Mouse (Mus musculus): ENCODE results near the gene Igf2r. TPM values are rescaled to one million over a fixed set of nuclear protein-coding genes. Genes with fewer than 3 reads are reported as not detected.
A peak's percentile ranks its signal among the peaks of the same experiment; 100 is the strongest.
"Not testable (repeated sequence)": the region's sequence is repeated elsewhere in the genome, so short reads cannot be mapped to it uniquely, and the experiment has no call there.

Igf2r gene
- polyA plus RNA-seq, 2 experiments, result 62.4 to 97.3 TPM

DNA sequence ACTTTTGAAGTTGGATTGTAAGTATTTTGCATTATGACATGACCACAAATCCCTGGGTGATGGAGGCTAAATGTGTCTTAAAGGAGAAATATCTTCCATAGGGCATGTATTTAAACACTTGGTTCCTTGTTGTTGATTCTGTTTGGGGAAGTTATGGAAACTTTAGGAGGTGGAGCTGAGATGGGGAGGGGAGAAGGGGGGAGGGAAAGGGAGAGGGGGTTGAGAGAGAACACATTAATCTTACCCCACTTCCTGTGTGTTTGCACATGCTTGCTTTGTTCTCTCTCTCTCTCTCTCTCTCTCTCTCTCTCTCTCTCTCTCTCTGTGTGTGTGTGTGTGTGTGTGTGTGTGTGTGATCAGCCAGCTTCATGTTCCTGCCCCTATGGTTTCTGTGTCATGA, 92.3 kb downstream of the Igf2r start:
- H3K36me3 ChIP-seq (ENCODE audit: control insufficient read depth, insufficient read depth, low read length), result peaks cover 20% of the 10 kb centered on the region
- no peak for TF ChIP-seq POLR2A (IDR thresholded peaks at IDR 0.05; ENCODE audit: borderline replicate concordance, extremely low read depth, insufficient read depth, insufficient read length)
- H3K9me3 ChIP-seq (ENCODE audit: control insufficient read depth, low read length), result no peaks in the 10 kb centered on the region
- no peak overlapping the region for H3K9ac ChIP-seq (ENCODE audit: low read depth, low read length, severe bottlenecking)
- no peaks in the 10 kb centered on the region for H3K27me3 ChIP-seq (ENCODE audit: control insufficient read depth, insufficient read depth, low read length)
- no peak overlapping the region for H3K4me3 ChIP-seq (replicated peaks; ENCODE audit: low read length)
- peaks cover under 1% of the 10 kb centered on the region; the same call in 1 of the 2 replicates for H3K4me1 ChIP-seq (ENCODE audit: control insufficient read depth, insufficient read depth, low read length)
- no peak overlapping the region for H3K4me2 ChIP-seq (replicated peaks; ENCODE audit: low read depth, low read length, severe bottlenecking)
- no peak for DNase-seq (ENCODE audit: low spot score)
- ATAC-seq (ENCODE audit: low FRiP score, low read depth), result no peak
- no peak overlapping the region for H3K27ac ChIP-seq (replicated peaks; ENCODE audit: low read depth, low read length)

DNA sequence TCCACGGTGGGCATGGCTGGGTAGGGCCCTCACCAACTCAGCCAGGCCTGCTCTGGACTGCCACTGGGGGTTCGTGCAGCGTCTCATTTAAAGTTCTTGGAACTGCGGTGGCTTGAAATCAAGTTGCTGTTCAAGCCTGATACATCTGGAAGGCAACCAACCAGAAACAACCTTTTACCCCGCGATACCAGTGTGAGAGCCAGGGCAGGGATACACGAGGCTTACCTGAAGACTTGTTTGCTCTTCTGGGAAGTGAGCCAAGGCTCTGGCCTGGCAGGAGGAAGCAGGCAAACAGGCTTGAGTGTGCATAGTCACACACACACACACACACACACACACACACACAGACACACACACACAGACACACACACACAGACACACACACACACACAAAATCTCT, 93.8 kb downstream of the Igf2r start, which contains the start of gene Slc22a1:
TSS of gene Slc22a1 (minus strand) at position 184 of the 400 bp plus-strand sequence.
- no peak within 1 kb of the TSS for H3K9ac ChIP-seq (ENCODE audit: low read depth, low read length, severe bottlenecking)
- H3K27ac ChIP-seq (replicated peaks; ENCODE audit: low read depth, low read length), result no peak within 1 kb of the TSS
- H3K4me2 ChIP-seq (replicated peaks; ENCODE audit: low read depth, low read length, severe bottlenecking), result no peak within 1 kb of the TSS
- no peak within 1 kb of the TSS for H3K4me3 ChIP-seq (replicated peaks; ENCODE audit: low read length)
- H3K36me3 ChIP-seq (ENCODE audit: control insufficient read depth, insufficient read depth, low read length), result peaks cover 7% of the 10 kb centered on the region; the same call in 1 of the 2 replicates
- ATAC-seq (ENCODE audit: low FRiP score, low read depth) (no peak), DNase-seq (ENCODE audit: low spot score) (no peak)
- WGBS, result 78% methylated on average over 7 of the region's 7 CpGs
- TF ChIP-seq POLR2A (IDR thresholded peaks at IDR 0.05; ENCODE audit: borderline replicate concordance, extremely low read depth, insufficient read depth, insufficient read length), result no peak
- no peaks in the 10 kb centered on the region for H3K27me3 ChIP-seq (ENCODE audit: control insufficient read depth, insufficient read depth, low read length)
- H3K4me1 ChIP-seq (ENCODE audit: control insufficient read depth, insufficient read depth, low read length), result peaks cover 4% of the 10 kb centered on the region; the same call in 1 of the 2 replicates
- no peaks in the 10 kb centered on the region for H3K9me3 ChIP-seq (ENCODE audit: control insufficient read depth, low read length)

- 86% methylated on average over 7 of the region's 7 CpGs for WGBS
- not testable (repeated sequence) for H3K9me3 ChIP-seq (ENCODE audit: control insufficient read depth, low read length); DNase-seq (ENCODE audit: low spot score); H3K27me3 ChIP-seq (ENCODE audit: control insufficient read depth, insufficient read depth, low read length); ATAC-seq (ENCODE audit: low FRiP score, low read depth); H3K4me2 ChIP-seq (replicated peaks; ENCODE audit: low read depth, low read length, severe bottlenecking); H3K36me3 ChIP-seq (ENCODE audit: control insufficient read depth, insufficient read depth, low read length); H3K27ac ChIP-seq (replicated peaks; ENCODE audit: low read depth, low read length); H3K4me3 ChIP-seq (replicated peaks; ENCODE audit: low read length); H3K4me1 ChIP-seq (ENCODE audit: control insufficient read depth, insufficient read depth, low read length); H3K9ac ChIP-seq (ENCODE audit: low read depth, low read length, severe bottlenecking)
These were observed 94.5 kb downstream of the Igf2r start for GRCm38 (mm10) chr17:12674980-12675379.

- no peak for ATAC-seq (ENCODE audit: low FRiP score, low read depth)
- Histone ChIP-seq H3K9me3 (ENCODE audit: control insufficient read depth, low read length) (no peaks in the 10 kb centered on the region), H3K4me3 (replicated peaks; ENCODE audit: low read length) (no peak overlapping the region), H3K27ac (replicated peaks; ENCODE audit: low read depth, low read length) (no peak overlapping the region), H3K9ac (ENCODE audit: low read depth, low read length, severe bottlenecking) (no peak overlapping the region), H3K27me3 (ENCODE audit: control insufficient read depth, insufficient read depth, low read length) (no peaks in the 10 kb centered on the region), H3K4me2 (replicated peaks; ENCODE audit: low read depth, low read length, severe bottlenecking) (no peak overlapping the region), H3K36me3 (ENCODE audit: control insufficient read depth, insufficient read depth, low read length) (no peaks in the 10 kb centered on the region), H3K4me1 (ENCODE audit: control insufficient read depth, insufficient read depth, low read length) (peaks cover 4% of the 10 kb centered on the region; the same call in 1 of the 2 replicates)
- 53% methylated on average over 3 of the region's 3 CpGs for WGBS
- TF ChIP-seq POLR2A (IDR thresholded peaks at IDR 0.05; ENCODE audit: borderline replicate concordance, extremely low read depth, insufficient read depth, insufficient read length), result no peak
- no peak for DNase-seq (ENCODE audit: low spot score)
These were observed 95.6 kb downstream of the Igf2r start for GRCm38 (mm10) chr17:12673871-12674270.

DNA sequence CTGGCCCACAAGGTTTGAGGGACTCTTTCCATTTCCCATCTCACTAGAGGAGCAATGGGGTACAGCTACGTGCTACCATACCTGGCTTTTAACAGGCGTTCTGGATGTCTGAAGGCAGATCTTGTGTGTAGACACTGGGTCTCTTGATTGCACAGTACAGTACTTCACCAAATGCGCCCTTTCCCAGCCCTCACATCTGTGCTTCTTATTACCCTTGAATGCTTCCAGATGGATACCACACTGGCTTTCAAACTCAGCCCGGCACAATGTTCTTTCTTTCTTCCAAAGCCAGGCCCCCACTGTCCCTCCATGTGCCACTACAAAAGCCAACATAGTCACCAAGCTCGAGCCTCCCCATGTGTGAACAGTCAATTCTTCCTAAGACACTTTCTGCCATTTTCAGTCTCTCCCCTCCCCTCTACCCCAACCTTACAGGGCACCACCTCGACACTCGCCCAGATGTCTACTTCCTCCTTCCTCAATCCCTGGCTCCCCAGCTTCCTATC, 97.1 kb downstream of the Igf2r start:
- Histone ChIP-seq H3K36me3 (ENCODE audit: control insufficient read depth, insufficient read depth, low read length) (no peaks in the 10 kb centered on the region), H3K27me3 (ENCODE audit: control insufficient read depth, insufficient read depth, low read length) (no peaks in the 10 kb centered on the region), H3K4me3 (replicated peaks; ENCODE audit: low read length) (no peak overlapping the region), H3K4me2 (replicated peaks; ENCODE audit: low read depth, low read length, severe bottlenecking) (no peak overlapping the region), H3K4me1 (ENCODE audit: control insufficient read depth, insufficient read depth, low read length) (peaks cover 6% of the 10 kb centered on the region; the same call in 1 of the 2 replicates), H3K27ac (replicated peaks; ENCODE audit: low read depth, low read length) (no peak overlapping the region), H3K9me3 (ENCODE audit: control insufficient read depth, low read length) (no peaks in the 10 kb centered on the region), H3K9ac (ENCODE audit: low read depth, low read length, severe bottlenecking) (no peak overlapping the region)
- no peak for TF ChIP-seq POLR2A (IDR thresholded peaks at IDR 0.05; ENCODE audit: borderline replicate concordance, extremely low read depth, insufficient read depth, insufficient read length)
- ATAC-seq (ENCODE audit: low FRiP score, low read depth) (peak; percentile 39; the same call in 1 of the 2 replicates), DNase-seq (ENCODE audit: low spot score) (peak; percentile 51)
- WGBS, result 24% methylated on average over 7 of the region's 7 CpGs
